Mouse (Mus musculus) stomach, embryonic 16.5 days (tissue): Measurements from ENCODE around the gene Pfkm. TPM values are rescaled to one million over a fixed set of nuclear protein-coding genes. Genes with fewer than 3 reads are reported as not detected.

Experiments used
- ATAC-seq: fragments of 200-750 bp; cut with Nextera tagmentation; 2 replicates; pipeline ENCODE4 v1.8.0; 2017; ENCODE audit warnings: moderate number of reproducible peaks, moderate TSS enrichment; ENCODE audit not compliant: insufficient read depth, low FRiP score
- H3K27ac ChIP-seq: fragments of 300-500 bp; sonication (generic); 2 replicates; pipeline ENCODE4 v1.5.1; 2014; ENCODE audit warnings: low read length
- H3K27me3 ChIP-seq: fragments of 300-500 bp; sonication (generic); 2 replicates; pipeline ENCODE4 v1.6.1; 2014; ENCODE audit warnings: low read length, control low read depth, mixed read lengths; ENCODE audit not compliant: control insufficient read depth, insufficient read depth
- H3K36me3 ChIP-seq: fragments of 300-500 bp; sonication (generic); 2 replicates; pipeline ENCODE4 v1.6.1; 2014; ENCODE audit warnings: low read length; ENCODE audit not compliant: control insufficient read depth, insufficient read depth
- H3K4me1 ChIP-seq: fragments of 300-500 bp; sonication (generic); 2 replicates; pipeline ENCODE4 v1.6.1; 2014; ENCODE audit warnings: low read length, control low read depth, mixed read lengths; ENCODE audit not compliant: control insufficient read depth, insufficient read depth
- H3K4me2 ChIP-seq: fragments of 300-500 bp; sonication (generic); 2 replicates; pipeline ENCODE4 v1.6.1; 2014; ENCODE audit warnings: low read depth, low read length, mixed read lengths
- H3K4me3 ChIP-seq: fragments of 300-500 bp; sonication (generic); replicated peaks from 2 replicates; pipeline ENCODE4 v1.5.1; 2014; ENCODE audit warnings: mild to moderate bottlenecking, low read length
- H3K9ac ChIP-seq: fragments of 300-500 bp; sonication (generic); 2 replicates; pipeline ENCODE4 v1.6.1; 2014; ENCODE audit warnings: low read length
- H3K9me3 ChIP-seq: fragments of 300-500 bp; sonication (generic); replicated peaks from 2 replicates; pipeline ENCODE4 v1.6.1; 2016; ENCODE audit warnings: low read length, control low read depth; ENCODE audit not compliant: control insufficient read depth
- WGBS: fragments of 180-500 bp; shearing (Covaris S2); extraction: QIAGEN DNeasy Blood & Tissue Kit; methylation state at CpG from one replicate; pipeline ENCODE4 v1.1.7; 2014; 5-methylcytosine and 5-hydroxymethylcytosine counted together
- polyA plus RNA-seq: library from polyadenylated mRNA; unstranded; fragments of >200 nt; fragmentation: Nextera tagmentation; extraction: Ambion mirVana; gene quantifications from 2 replicates; pipeline ENCODE4 v1.2.1, GENCODE M21; 2015

The Pfkm gene
- polyA plus RNA-seq, 1 experiment from 2014 or later, result 45.5 TPM

GRCm38 (mm10) chr15:98154631-98155030, 62.2 kb downstream of the Pfkm start:
- Histone ChIP-seq H3K4me3 (no peak overlapping the region), H3K27ac (no peak overlapping the region), H3K9ac (no peak overlapping the region), H3K9me3 (no peaks in the 10 kb centered on the region), H3K36me3 (no peaks in the 10 kb centered on the region), H3K4me2 (no peak overlapping the region), H3K4me1 (no peaks in the 10 kb centered on the region), H3K27me3 (no peaks in the 10 kb centered on the region)
- ATAC-seq, result no peak
- 67% methylated on average over 3 of the region's 3 CpGs for WGBS

- Histone ChIP-seq H3K4me2 (no peak overlapping the region), H3K4me1 (no peaks in the 10 kb centered on the region), H3K9me3 (no peaks in the 10 kb centered on the region), H3K27ac (no peak overlapping the region), H3K9ac (no peak overlapping the region), H3K4me3 (no peak overlapping the region), H3K36me3 (no peaks in the 10 kb centered on the region), H3K27me3 (no peaks in the 10 kb centered on the region)
- WGBS, result 85% methylated on average over 5 of the region's 5 CpGs
- no peak for ATAC-seq
Measured at GRCm38 (mm10) chr15:98155272-98155671, 62.9 kb downstream of the Pfkm start.

DNA sequence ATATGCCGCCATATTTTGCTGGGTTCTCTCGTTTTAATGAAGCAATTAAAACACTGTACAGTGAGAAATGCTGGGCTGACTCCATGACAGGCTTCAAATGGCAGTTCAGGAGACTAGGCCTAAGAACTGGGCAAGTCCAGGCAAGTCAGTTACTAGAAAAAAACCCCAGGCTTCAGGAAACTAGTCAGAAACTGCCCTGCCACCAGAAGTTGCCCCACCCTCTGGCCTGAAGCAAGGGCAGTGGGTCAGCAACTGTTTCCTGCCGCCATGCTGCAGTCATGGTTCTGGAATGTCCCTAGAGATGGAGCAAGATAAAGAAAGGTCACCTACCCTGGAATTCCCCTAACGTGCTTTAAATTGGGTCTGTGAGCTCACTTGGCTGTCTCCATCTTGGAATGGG, 63.6 kb downstream of the Pfkm start:
- H3K4me1 ChIP-seq, result no peaks in the 10 kb centered on the region
- H3K27me3 ChIP-seq, result no peaks in the 10 kb centered on the region
- no peaks in the 10 kb centered on the region for H3K36me3 ChIP-seq
- H3K4me3 ChIP-seq, result no peak overlapping the region
- no peak overlapping the region for H3K4me2 ChIP-seq
- no peaks in the 10 kb centered on the region for H3K9me3 ChIP-seq
- WGBS, result 61% methylated on average over 4 of the region's 4 CpGs
- ATAC-seq, result no peak
- H3K9ac ChIP-seq, result no peak overlapping the region
- no peak overlapping the region for H3K27ac ChIP-seq

DNA sequence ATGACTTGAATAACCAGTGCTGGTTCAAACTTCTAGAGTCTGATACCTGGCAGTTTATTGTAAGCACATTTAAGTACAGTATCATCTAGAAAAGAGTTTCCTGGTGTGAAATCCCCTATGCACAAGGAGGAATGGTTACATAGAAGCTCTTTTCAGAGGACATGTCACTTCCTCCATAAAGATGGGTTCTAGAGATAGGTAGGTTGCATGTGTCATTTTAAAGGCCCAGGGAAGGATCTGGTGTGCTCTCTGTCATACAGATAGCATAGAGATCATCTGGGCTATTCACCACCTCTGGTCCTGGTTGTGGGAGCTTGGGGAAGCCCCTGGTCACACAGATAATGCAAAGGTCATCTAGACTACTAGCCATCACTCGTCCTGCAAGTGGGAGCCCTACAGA, 64.9 kb downstream of the Pfkm start:
- no peak overlapping the region for H3K4me2 ChIP-seq
- H3K9ac ChIP-seq, result no peak overlapping the region
- no peaks in the 10 kb centered on the region for H3K4me1 ChIP-seq
- H3K4me3 ChIP-seq, result no peak overlapping the region
- no peaks in the 10 kb centered on the region for H3K9me3 ChIP-seq
- no peak for ATAC-seq
- H3K36me3 ChIP-seq, result no peaks in the 10 kb centered on the region
- no peaks in the 10 kb centered on the region for H3K27me3 ChIP-seq
- WGBS, result 57% methylated on average over 1 of the region's 1 CpGs
- H3K27ac ChIP-seq, result no peak overlapping the region

DNA sequence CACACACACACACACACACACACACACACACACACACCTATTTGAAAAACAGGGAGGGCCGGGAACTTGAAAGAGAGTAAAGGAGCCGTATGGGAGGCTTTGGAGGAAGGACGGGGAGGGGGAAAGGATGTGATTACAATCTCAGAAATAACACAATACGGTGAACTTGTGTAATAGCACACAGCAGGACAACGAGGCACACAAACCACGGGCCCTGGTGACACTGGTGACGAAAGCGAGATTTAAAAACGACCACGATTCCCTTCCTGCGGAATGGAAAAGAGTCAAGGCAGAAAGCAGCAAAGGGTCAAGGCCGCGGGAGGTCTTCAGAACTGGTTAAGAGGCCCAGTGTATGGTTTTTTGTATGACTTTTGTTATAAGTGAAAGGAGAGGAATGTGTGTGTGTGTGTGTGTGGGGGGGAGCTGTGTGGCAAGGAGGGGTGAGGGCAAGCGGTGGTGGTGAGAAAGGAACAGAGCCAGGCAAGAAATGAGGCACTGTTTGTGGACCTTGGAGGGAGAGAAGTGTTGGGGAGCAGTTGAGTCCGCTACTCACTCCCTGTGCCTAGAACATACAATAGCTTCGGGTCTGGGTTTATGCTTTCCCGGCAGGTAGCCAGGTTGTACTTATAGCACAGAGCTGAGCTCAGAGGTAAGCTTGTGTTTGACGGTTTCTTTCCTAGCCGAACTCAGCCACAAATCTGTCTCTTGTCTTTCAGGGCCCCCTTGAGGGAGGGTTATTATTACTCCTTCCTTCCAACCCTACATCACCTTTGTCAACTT, 68.8 kb downstream of the Pfkm start:
- ATAC-seq, result no peak
- no peak overlapping the region for H3K4me3 ChIP-seq
- WGBS, result 62% methylated on average over 19 of the region's 19 CpGs
- no peak overlapping the region for H3K9ac ChIP-seq
- peaks cover 9% of the 10 kb centered on the region for H3K27me3 ChIP-seq
- H3K9me3 ChIP-seq, result no peaks in the 10 kb centered on the region
- no peaks in the 10 kb centered on the region for H3K36me3 ChIP-seq
- no peak overlapping the region for H3K4me2 ChIP-seq
- no peaks in the 10 kb centered on the region for H3K4me1 ChIP-seq
- H3K27ac ChIP-seq, result no peak overlapping the region

- Histone ChIP-seq H3K4me1 (peaks cover 5% of the 10 kb centered on the region), H3K36me3 (no peaks in the 10 kb centered on the region), H3K27me3 (peaks cover 21% of the 10 kb centered on the region), H3K4me3 (no peak overlapping the region), H3K27ac (no peak overlapping the region), H3K9me3 (no peaks in the 10 kb centered on the region), H3K9ac (no peak overlapping the region), H3K4me2 (no peak overlapping the region)
- 70% methylated on average over 4 of the region's 4 CpGs for WGBS
- ATAC-seq, result no peak
Measured at GRCm38 (mm10) chr15:98162561-98162960, 70.2 kb downstream of the Pfkm start.

DNA sequence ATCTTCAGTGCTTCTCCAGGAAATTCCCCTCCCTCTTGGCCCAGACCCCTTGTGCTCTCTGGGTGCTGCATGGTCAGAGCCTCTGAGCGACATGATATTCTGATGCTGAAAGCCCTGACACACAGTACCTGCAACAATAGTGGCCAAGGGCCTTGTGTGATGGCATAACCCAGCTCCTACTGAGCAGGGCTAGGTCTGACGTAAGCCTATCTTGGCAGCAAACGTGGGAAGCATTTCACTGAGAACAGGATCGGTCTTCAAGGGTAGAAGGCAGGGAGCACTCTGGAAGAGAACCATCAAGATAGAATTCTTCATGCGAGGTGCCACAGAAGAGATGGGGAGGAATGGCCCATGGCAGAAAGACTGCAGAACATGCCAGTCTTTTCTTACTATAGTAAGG, 73.1 kb downstream of the Pfkm start, which contains the start of gene Asb8:
Gene Asb8, minus strand, starts transcription at position 101 of the 400 bp plus-strand sequence.
- Histone ChIP-seq H3K36me3 (no peaks in the 10 kb centered on the region), H3K9me3 (no peaks in the 10 kb centered on the region), H3K27ac (no peak within 1 kb of the TSS), H3K4me3 (no peak within 1 kb of the TSS), H3K4me2 (no peak within 1 kb of the TSS), H3K27me3 (peaks cover 50% of the 10 kb centered on the region), H3K9ac (no peak within 1 kb of the TSS), H3K4me1 (peaks cover 12% of the 10 kb centered on the region)
- ATAC-seq, result no peak
- 84% methylated on average over 5 of the region's 5 CpGs for whole genome bisulfite sequencing

GRCm38 (mm10) chr15:98166963-98167644, 74.7 kb downstream of the Pfkm start, which contains the start of gene Ccdc184:
Gene Ccdc184 (plus strand): TSS chr15:98167158.
- H3K27ac ChIP-seq, result no peak within 1 kb of the TSS
- no peak for ATAC-seq
- WGBS, result 6% methylated on average over 16 of the region's 18 CpGs
- peak within 1 kb of the TSS; percentile 40 for H3K4me3 ChIP-seq
- H3K9me3 ChIP-seq, result no peaks in the 10 kb centered on the region
- peaks cover 60% of the 10 kb centered on the region for H3K27me3 ChIP-seq
- peak within 1 kb of the TSS; percentile 23; the same call in 1 of the 2 replicates for H3K9ac ChIP-seq
- H3K36me3 ChIP-seq, result no peaks in the 10 kb centered on the region
- H3K4me1 ChIP-seq, result peaks cover 12% of the 10 kb centered on the region
- H3K4me2 ChIP-seq, result peak within 1 kb of the TSS; percentile 59
